Mouse (Mus musculus) heart, postnatal 36 days (tissue): Measurements from ENCODE around the gene Vcan. TPM values are rescaled to one million over a fixed set of nuclear protein-coding genes. Genes with fewer than 3 reads are reported as not detected.

ENCODE experiments used
- DNase-seq, 2 experiments: peaks; one replicate each; pipeline ENCODE4 v3.0.0; 2021 to 2022
- intact Hi-C: fragments of 180-260 bp; cut with DNase I; formaldehyde crosslinking; loops from one replicate; pipeline ENCODE4 v1.15.1; 2025
- total RNA-seq, 2 experiments: library from RNA; stranded (reverse); gene quantifications; 2 replicates each; pipeline ENCODE4 v1.2.3; 2021

Vcan gene
- total RNA-seq, 2 experiments from 2014 or later: 8.5 to 9.7 TPM

- no peak for DNase-seq
- intact Hi-C loops: loop anchor here (1.0 kb wide), 1 partner anchor 86 kb away; no protein-coding TSS in a partner anchor
Observed at GRCm38 (mm10) chr13:89634137-89634683, 108.1 kb downstream of the Vcan start.

DNA sequence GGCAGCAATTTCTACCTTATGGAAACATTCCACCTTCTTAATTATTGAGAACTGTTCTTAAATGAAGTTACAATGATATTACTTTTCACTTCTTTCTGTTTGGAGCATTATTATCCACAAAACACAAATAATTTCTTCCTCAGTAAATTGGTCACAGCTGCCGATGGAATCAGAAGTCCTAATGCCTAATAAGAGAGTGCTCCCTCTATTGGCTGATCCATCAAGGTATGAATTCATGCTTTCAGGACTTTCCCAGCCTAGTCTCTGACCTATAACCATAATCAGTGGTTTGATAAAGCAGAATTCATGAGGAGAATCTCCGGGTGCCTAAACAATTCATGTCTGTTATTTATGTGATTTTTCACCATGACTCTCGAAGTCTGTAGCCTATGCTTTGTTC is 123.2 kb downstream of the Vcan start:
- intact Hi-C loops: no loop called here
- no peak for DNase-seq

GRCm38 (mm10) chr13:89607399-89607798 is 134.9 kb downstream of the Vcan start:
- intact Hi-C loops: no loop called here
- DNase-seq: no peak

Other genes with a start within 250 kb of the Vcan start
- gene Hapln1, start 202.7 kb downstream of the Vcan start, total RNA-seq: under 1 TPM; 0.30 to 0.44 TPM